Mouse (Mus musculus) hindbrain, embryonic 16.5 days (tissue): ENCODE measurements at regions not wholly inside any gene's neighbourhood (a gene's known extent, or its start where the extent isn't known, plus 50 kb on each side); places are given as distances from the start of the nearest gene placed in this dataset.

ENCODE experiments used
- ATAC-seq: fragments of 200-750 bp; cut with Nextera tagmentation; 2 replicates; pipeline ENCODE4 v1.8.0; 2017; ENCODE audit warnings: moderate TSS enrichment, moderate library complexity
- H3K27ac ChIP-seq: fragments of 300-500 bp; sonication (generic); 2 replicates; pipeline ENCODE4 v1.5.1; 2014; ENCODE audit warnings: low read depth, mild to moderate bottlenecking, control low read depth, low read length, moderate library complexity
- H3K27me3 ChIP-seq: fragments of 300-500 bp; sonication (generic); replicated peaks from 2 replicates; pipeline ENCODE4 v1.6.1; 2014; ENCODE audit warnings: low read length; ENCODE audit not compliant: control insufficient read depth, insufficient read depth
- H3K36me3 ChIP-seq: fragments of 300-500 bp; sonication (generic); 2 replicates; pipeline ENCODE4 v1.6.1; 2014; ENCODE audit warnings: mild to moderate bottlenecking, low read length, moderate library complexity, mixed read lengths; ENCODE audit not compliant: control insufficient read depth, insufficient read depth
- H3K4me1 ChIP-seq: fragments of 300-500 bp; sonication (generic); 2 replicates; pipeline ENCODE4 v1.6.1; 2014; ENCODE audit warnings: low read depth, low read length; ENCODE audit not compliant: control insufficient read depth, insufficient read depth
- H3K4me2 ChIP-seq: fragments of 300-500 bp; sonication (generic); 2 replicates; pipeline ENCODE4 v1.6.1; 2014; ENCODE audit warnings: mild to moderate bottlenecking, low read length, control low read depth, moderate library complexity
- H3K4me3 ChIP-seq: fragments of 300-500 bp; sonication (generic); 2 replicates; pipeline ENCODE4 v1.5.1; 2014; ENCODE audit warnings: mild to moderate bottlenecking, low read length, control low read depth, moderate library complexity
- H3K9ac ChIP-seq: fragments of 300-500 bp; sonication (generic); 2 replicates; pipeline ENCODE4 v1.6.1; 2014; ENCODE audit warnings: low read depth, mild to moderate bottlenecking, control low read depth, low read length, moderate library complexity
- H3K9me3 ChIP-seq: fragments of 300-500 bp; sonication (generic); 2 replicates; pipeline ENCODE4 v1.6.1; 2014; ENCODE audit warnings: mild to moderate bottlenecking, low read length, moderate library complexity; ENCODE audit not compliant: control insufficient read depth
- WGBS: fragments of 180-500 bp; shearing (Covaris S2); extraction: QIAGEN DNeasy Blood & Tissue Kit; methylation state at CpG from one replicate; pipeline ENCODE4 v1.1.7; 2014; 5-methylcytosine and 5-hydroxymethylcytosine counted together

- ATAC-seq, result no peak
- no peaks in the 10 kb centered on the region for H3K27me3 ChIP-seq
- no peaks in the 10 kb centered on the region for H3K4me1 ChIP-seq
- no peak overlapping the region for H3K27ac ChIP-seq
- H3K9ac ChIP-seq, result no peak overlapping the region
- no peak overlapping the region for H3K4me3 ChIP-seq
- H3K9me3 ChIP-seq, result no peaks in the 10 kb centered on the region
- H3K36me3 ChIP-seq, result no peaks in the 10 kb centered on the region
- WGBS, result 90% methylated on average over 4 of the region's 4 CpGs
- H3K4me2 ChIP-seq, result no peak overlapping the region
Measured at GRCm38 (mm10) chr1:69470614-69471250, 216.3 kb downstream of the Ikzf2 start.

GRCm38 (mm10) chr1:69469158-69469901 lies 217.7 kb downstream of the Ikzf2 start:
- H3K36me3 ChIP-seq, result no peaks in the 10 kb centered on the region
- no peaks in the 10 kb centered on the region for H3K4me1 ChIP-seq
- no peaks in the 10 kb centered on the region for H3K9me3 ChIP-seq
- H3K27ac ChIP-seq, result no peak overlapping the region
- H3K4me3 ChIP-seq, result no peak overlapping the region
- H3K9ac ChIP-seq, result no peak overlapping the region
- 90% methylated on average over 8 of the region's 8 CpGs for WGBS
- no peak for ATAC-seq
- no peak overlapping the region for H3K4me2 ChIP-seq
- H3K27me3 ChIP-seq, result no peaks in the 10 kb centered on the region

GRCm38 (mm10) chr1:69466534-69467275 lies 220.3 kb downstream of the Ikzf2 start:
- no peak overlapping the region for H3K9ac ChIP-seq
- no peaks in the 10 kb centered on the region for H3K9me3 ChIP-seq
- no peak for ATAC-seq
- H3K4me3 ChIP-seq, result no peak overlapping the region
- 31% methylated on average over 5 of the region's 5 CpGs for WGBS
- no peaks in the 10 kb centered on the region for H3K4me1 ChIP-seq
- H3K27ac ChIP-seq, result no peak overlapping the region
- H3K27me3 ChIP-seq, result no peaks in the 10 kb centered on the region
- no peak overlapping the region for H3K4me2 ChIP-seq
- H3K36me3 ChIP-seq, result no peaks in the 10 kb centered on the region

- H3K4me1 ChIP-seq, result no peaks in the 10 kb centered on the region
- 92% methylated on average over 3 of the region's 3 CpGs for WGBS
- H3K9me3 ChIP-seq, result no peaks in the 10 kb centered on the region
- no peak overlapping the region for H3K4me3 ChIP-seq
- no peak for ATAC-seq
- H3K27me3 ChIP-seq, result no peaks in the 10 kb centered on the region
- no peak overlapping the region for H3K9ac ChIP-seq
- no peak overlapping the region for H3K4me2 ChIP-seq
- H3K27ac ChIP-seq, result no peak overlapping the region
- no peaks in the 10 kb centered on the region for H3K36me3 ChIP-seq
Measured at GRCm38 (mm10) chr1:69461191-69461590, 225.9 kb downstream of the Ikzf2 start.

- H3K27ac ChIP-seq, result no peak overlapping the region
- no peaks in the 10 kb centered on the region for H3K36me3 ChIP-seq
- no peak overlapping the region for H3K4me3 ChIP-seq
- no peaks in the 10 kb centered on the region for H3K9me3 ChIP-seq
- H3K4me1 ChIP-seq, result no peaks in the 10 kb centered on the region
- no peak overlapping the region for H3K4me2 ChIP-seq
- ATAC-seq, result no peak
- H3K9ac ChIP-seq, result no peak overlapping the region
- no peaks in the 10 kb centered on the region for H3K27me3 ChIP-seq
Measured at GRCm38 (mm10) chr1:69459899-69460298, 227.1 kb downstream of the Ikzf2 start.

- Histone ChIP-seq H3K4me1 (no peaks in the 10 kb centered on the region), H3K27ac (no peak overlapping the region), H3K9ac (no peak overlapping the region), H3K36me3 (no peaks in the 10 kb centered on the region), H3K4me2 (no peak overlapping the region), H3K27me3 (no peaks in the 10 kb centered on the region), H3K9me3 (no peaks in the 10 kb centered on the region), H3K4me3 (no peak overlapping the region)
- ATAC-seq, result no peak
Measured at GRCm38 (mm10) chr1:69457471-69457870, 229.6 kb downstream of the Ikzf2 start.

- H3K27me3 ChIP-seq, result no peaks in the 10 kb centered on the region
- no peaks in the 10 kb centered on the region for H3K4me1 ChIP-seq
- H3K27ac ChIP-seq, result no peak overlapping the region
- no peaks in the 10 kb centered on the region for H3K9me3 ChIP-seq
- 82% methylated on average over 3 of the region's 3 CpGs for WGBS
- no peak overlapping the region for H3K4me2 ChIP-seq
- no peak for ATAC-seq
- no peak overlapping the region for H3K4me3 ChIP-seq
- H3K36me3 ChIP-seq, result no peaks in the 10 kb centered on the region
- H3K9ac ChIP-seq, result no peak overlapping the region
Measured at GRCm38 (mm10) chr1:69453991-69454390, 233.1 kb downstream of the Ikzf2 start.

GRCm38 (mm10) chr1:69452910-69453309 lies 234.1 kb downstream of the Ikzf2 start:
- H3K27ac ChIP-seq, result no peak overlapping the region
- ATAC-seq, result no peak
- no peaks in the 10 kb centered on the region for H3K4me1 ChIP-seq
- H3K4me2 ChIP-seq, result no peak overlapping the region
- H3K9ac ChIP-seq, result no peak overlapping the region
- no peak overlapping the region for H3K4me3 ChIP-seq
- no peaks in the 10 kb centered on the region for H3K36me3 ChIP-seq
- no peaks in the 10 kb centered on the region for H3K9me3 ChIP-seq
- H3K27me3 ChIP-seq, result no peaks in the 10 kb centered on the region

- H3K36me3 ChIP-seq, result no peaks in the 10 kb centered on the region
- H3K27ac ChIP-seq, result no peak overlapping the region
- no peak overlapping the region for H3K4me2 ChIP-seq
- no peak overlapping the region for H3K9ac ChIP-seq
- no peaks in the 10 kb centered on the region for H3K4me1 ChIP-seq
- WGBS, result 60% methylated on average over 2 of the region's 2 CpGs
- no peaks in the 10 kb centered on the region for H3K27me3 ChIP-seq
- no peak for ATAC-seq
- H3K9me3 ChIP-seq, result no peaks in the 10 kb centered on the region
- no peak overlapping the region for H3K4me3 ChIP-seq
Measured at GRCm38 (mm10) chr1:69450455-69450854, 236.6 kb downstream of the Ikzf2 start.
